Mouse (Mus musculus) liver, adult 2 months (tissue): ENCODE results near the gene Gm20388. TPM values are rescaled to one million over a fixed set of nuclear protein-coding genes. Genes with fewer than 3 reads are reported as not detected.
A peak's percentile ranks its signal among the peaks of the same experiment; 100 is the strongest.

Experiments
- DNase-seq: peaks from one replicate; pipeline ENCODE4 v3.0.0-alpha.2; 2011; ENCODE audit warnings: low read depth, low spot score; ENCODE audit errors: extremely low read depth
- H3K27ac ChIP-seq: fragments of 200-500 bp; replicated peaks from 2 replicates; pipeline ENCODE4 v1.5.1; 2012; ENCODE audit warnings: low read depth, mild to moderate bottlenecking, control low read depth, inconsistent platforms, low read length; ENCODE audit not compliant: insufficient read depth
- H3K27me3 ChIP-seq: fragments of 200-500 bp; 2 replicates; pipeline ENCODE4 v1.6.1; 2012; ENCODE audit warnings: mild to moderate bottlenecking, moderate library complexity, low read length, inconsistent platforms; ENCODE audit not compliant: control insufficient read depth, insufficient read depth
- H3K36me3 ChIP-seq: fragments of 200-500 bp; 2 replicates; pipeline ENCODE4 v1.6.1; 2012; ENCODE audit warnings: low read length, inconsistent platforms; ENCODE audit not compliant: control insufficient read depth, insufficient read depth
- H3K4me1 ChIP-seq: fragments of 200-500 bp; 2 replicates; pipeline ENCODE4 v1.6.1; 2011; ENCODE audit warnings: low read length; ENCODE audit not compliant: control insufficient read depth, insufficient read depth
- H3K4me3 ChIP-seq: fragments of 200-500 bp; 2 replicates; pipeline ENCODE4 v1.5.1; 2011; ENCODE audit warnings: low read depth, mild to moderate bottlenecking, control low read depth, low read length, moderate library complexity; ENCODE audit not compliant: insufficient read depth
- H3K79me2 ChIP-seq: fragments of 200-500 bp; 2 replicates; pipeline ENCODE4 v1.6.1; 2012; ENCODE audit warnings: inconsistent platforms, mild to moderate bottlenecking, low read length, moderate library complexity; ENCODE audit not compliant: control insufficient read depth, insufficient read depth
- H3K9ac ChIP-seq: fragments of 200-500 bp; 2 replicates; pipeline ENCODE4 v1.6.1; 2012; ENCODE audit warnings: low read depth, mild to moderate bottlenecking, control low read depth, inconsistent platforms, low read length
- CTCF ChIP-seq: fragments of 200-500 bp; IDR thresholded peaks from 2 replicates; pipeline ENCODE4 v1.5.1; 2011; ENCODE audit warnings: low read depth, low read length, control low read depth
- POLR2A ChIP-seq: fragments of 200-500 bp; IDR thresholded peaks from 2 replicates; pipeline ENCODE4 v1.6.1; 2011; ENCODE audit warnings: low read length, control low read depth; ENCODE audit not compliant: insufficient read depth; ENCODE audit errors: extremely low read depth
- WGBS: fragments of 180-500 bp; shearing (Covaris S2); methylation state at CpG from one replicate; pipeline ENCODE4 v1.1.7; 2018; 5-methylcytosine and 5-hydroxymethylcytosine counted together
- polyA plus RNA-seq: library from polyadenylated mRNA; depleted of rRNA; stranded (reverse); fragments of >200 nt; gene quantifications from 2 replicates; pipeline ENCODE4 v1.2.3, GENCODE M21; 2012
- total RNA-seq: library from RNA; depleted of rRNA; stranded (reverse); fragments of >200 nt; gene quantifications from 2 replicates; pipeline ENCODE4 v1.2.3, GENCODE M21; 2014

Gm20388 gene
- total and polyA plus RNA-seq, 2 experiments = 6.4 to 19.9 TPM

DNA sequence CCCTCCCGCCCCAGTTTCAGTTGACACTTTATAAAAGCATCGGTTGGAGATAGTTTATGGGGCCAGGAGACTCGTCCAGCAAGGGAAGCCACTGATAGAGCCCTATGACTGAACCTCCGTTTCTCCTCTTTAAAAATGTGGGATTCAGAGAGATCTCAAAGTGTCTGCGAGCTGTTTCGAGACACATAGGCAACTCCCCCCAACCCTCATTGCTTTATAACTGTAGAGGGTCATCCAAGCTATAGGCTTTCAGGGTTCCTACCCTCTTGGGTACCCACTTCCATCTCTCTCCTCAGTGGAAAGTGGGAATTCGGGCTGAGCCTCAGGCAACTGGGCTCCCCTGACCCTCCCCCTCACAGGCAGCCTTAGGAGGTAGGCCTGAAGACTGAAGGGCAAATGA lies 1170.8 kb downstream of the Gm20388 start:
- peak overlapping the region; percentile 35 for H3K9ac ChIP-seq
- TF ChIP-seq POLR2A (no peak), CTCF (no peak)
- no peaks in the 10 kb centered on the region for H3K79me2 ChIP-seq
- H3K36me3 ChIP-seq = no peaks in the 10 kb centered on the region
- no peak for DNase-seq
- H3K27me3 ChIP-seq = peaks cover 20% of the 10 kb centered on the region
- 12% methylated on average over 7 of the region's 7 CpGs for WGBS
- H3K4me3 ChIP-seq = no peak overlapping the region; the same call in 1 of the 2 replicates
- peak overlapping the region; percentile 10; the same call in 1 of the 2 replicates for H3K27ac ChIP-seq
- H3K4me1 ChIP-seq = no peaks in the 10 kb centered on the region

DNA sequence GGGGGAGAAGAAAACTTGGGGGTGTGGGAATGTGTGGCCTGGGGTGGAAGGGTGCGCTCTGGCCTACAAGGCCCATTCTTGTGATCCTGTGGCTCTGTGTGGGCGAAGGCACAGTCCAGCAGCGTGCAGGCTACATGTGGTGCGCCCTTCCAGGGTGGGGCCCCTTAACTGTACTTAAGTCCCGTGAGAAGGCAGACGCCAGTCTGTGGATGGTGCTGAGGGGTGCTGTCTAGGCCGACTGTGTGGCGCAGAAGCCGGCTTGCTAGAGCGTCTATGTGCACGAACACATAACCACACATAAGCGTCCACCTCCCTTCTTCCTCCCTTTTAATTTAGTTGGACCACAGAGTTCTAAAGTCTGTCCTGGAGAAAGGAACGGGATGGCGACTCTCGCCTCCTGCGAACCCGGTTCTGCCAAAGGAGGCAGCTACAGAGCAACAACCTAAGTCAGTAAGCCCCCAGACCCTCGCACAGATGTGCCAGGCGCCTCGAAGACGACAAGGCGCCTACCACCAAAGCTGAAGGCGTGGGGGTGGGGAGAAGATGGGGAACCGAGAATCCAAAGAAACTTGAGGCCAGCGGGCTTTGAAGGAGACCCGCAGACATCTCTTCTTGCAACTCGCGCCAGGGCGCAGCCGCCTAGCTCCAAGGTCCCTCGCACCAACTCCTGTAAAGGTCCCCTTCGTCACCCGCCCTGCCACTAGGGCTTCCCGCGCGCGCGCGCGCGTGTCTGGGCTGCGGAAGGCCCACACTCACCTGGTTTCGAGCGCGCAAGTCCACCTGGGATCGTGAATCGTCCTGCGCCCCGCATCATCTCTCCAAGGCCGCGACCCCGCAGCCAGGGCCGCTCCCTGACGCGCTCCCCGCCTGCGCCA lies 1171.8 kb downstream of the Gm20388 start:
- 3% methylated on average over 57 of the region's 57 CpGs for WGBS
- Histone ChIP-seq H3K9ac (peak overlapping the region; percentile 38), H3K36me3 (no peaks in the 10 kb centered on the region), H3K27me3 (peaks cover 23% of the 10 kb centered on the region), H3K4me1 (no peaks in the 10 kb centered on the region), H3K79me2 (no peaks in the 10 kb centered on the region), H3K27ac (peak overlapping the region; percentile 46), H3K4me3 (peak overlapping the region; percentile 77)
- no peak for TF ChIP-seq POLR2A
- TF ChIP-seq CTCF = no peak
- no peak for DNase-seq

DNA sequence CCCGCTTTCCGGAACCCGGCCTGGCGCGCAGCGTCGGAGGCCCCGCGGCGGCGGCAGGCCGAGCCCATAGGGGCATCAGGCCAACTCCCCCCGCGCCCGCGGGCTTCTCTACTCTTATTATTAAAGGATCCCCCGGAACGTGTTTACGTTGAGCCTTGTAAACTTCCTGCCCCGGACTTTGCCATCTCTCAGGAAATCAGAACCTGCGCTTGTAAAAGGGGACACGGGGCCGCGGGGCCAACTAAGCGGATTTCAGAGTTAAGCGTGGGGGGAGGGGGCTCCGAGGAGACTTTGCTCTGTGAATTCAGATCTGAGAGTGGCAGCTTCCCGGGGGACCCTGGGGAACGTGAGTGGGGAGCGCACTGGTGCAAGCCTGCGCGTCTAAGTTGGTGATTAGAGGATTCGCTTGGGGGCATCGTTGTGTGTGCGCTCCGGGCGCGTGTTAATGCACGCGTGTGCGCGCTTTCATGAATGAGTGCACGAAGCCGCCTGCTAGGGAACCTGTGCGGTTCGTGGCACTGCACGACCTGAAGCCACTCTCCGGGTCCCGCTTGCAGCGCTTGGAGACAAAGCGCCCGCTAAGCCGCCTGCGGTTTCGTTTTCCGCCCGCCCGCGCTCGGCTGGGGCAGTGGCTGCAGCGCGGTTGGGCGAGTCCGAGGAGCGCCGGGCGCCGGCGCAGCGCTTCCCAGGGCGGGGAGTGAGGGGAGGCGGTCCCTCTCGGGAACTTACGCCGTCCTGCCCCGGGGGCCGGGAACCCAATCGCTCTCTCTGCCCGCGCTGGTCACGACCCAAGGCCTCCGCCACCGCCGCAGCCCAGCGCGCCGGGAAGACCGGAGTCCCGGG lies 1172.7 kb downstream of the Gm20388 start:
- peak overlapping the region; percentile 77 for H3K4me3 ChIP-seq
- H3K27me3 ChIP-seq = peaks cover 23% of the 10 kb centered on the region
- DNase-seq = no peak
- H3K9ac ChIP-seq = peak overlapping the region; percentile 66
- peak overlapping the region; percentile 37; the same call in 1 of the 2 replicates for H3K27ac ChIP-seq
- 2% methylated on average over 89 of the region's 89 CpGs for WGBS
- 0 out of 2 replicates have a peak, but pooled peaks have one; percentile 9 for TF ChIP-seq POLR2A
- TF ChIP-seq CTCF = no peak
- no peaks in the 10 kb centered on the region for H3K79me2 ChIP-seq
- H3K4me1 ChIP-seq = no peaks in the 10 kb centered on the region
- H3K36me3 ChIP-seq = no peaks in the 10 kb centered on the region

GRCm38 (mm10) chr8:121083936-121084209 lies 1173.2 kb downstream of the Gm20388 start:
- H3K27me3 ChIP-seq = peaks cover 25% of the 10 kb centered on the region

GRCm38 (mm10) chr8:121084210-121084951 lies 1173.7 kb downstream of the Gm20388 start, which contains the start of gene Foxf1:
Foxf1 (plus strand) TSS chr8:121084386.
- no peaks in the 10 kb centered on the region for H3K4me1 ChIP-seq
- peak within 1 kb of the TSS; percentile 66 for H3K9ac ChIP-seq
- no peaks in the 10 kb centered on the region for H3K79me2 ChIP-seq
- no peaks in the 10 kb centered on the region for H3K36me3 ChIP-seq
- peak within 1 kb of the TSS; percentile 37; the same call in 1 of the 2 replicates for H3K27ac ChIP-seq
- WGBS = 1% methylated on average over 74 of the region's 83 CpGs
- TF ChIP-seq POLR2A (no peak), CTCF (no peak)
- H3K4me3 ChIP-seq = peak within 1 kb of the TSS; percentile 77
- DNase-seq = no peak
- peaks cover 25% of the 10 kb centered on the region for H3K27me3 ChIP-seq

More at GRCm38 (mm10) chr8:121083936-121084209, 1173.2 kb downstream of the Gm20388 start:
- Histone ChIP-seq H3K79me2 (no peaks in the 10 kb centered on the region), H3K27ac (no peak overlapping the region), H3K4me3 (peak overlapping the region; percentile 77), H3K9ac (peak overlapping the region; percentile 66; the same call in 1 of the 2 replicates), H3K4me1 (no peaks in the 10 kb centered on the region), H3K36me3 (no peaks in the 10 kb centered on the region)
- WGBS = 2% methylated on average over 16 of the region's 27 CpGs
- no peak for DNase-seq
- TF ChIP-seq POLR2A = no peak
- TF ChIP-seq CTCF = no peak
